Mouse (Mus musculus) hindbrain, embryonic 13.5 days (tissue): ENCODE data around the gene Cdc6. TPM values are rescaled to one million over a fixed set of nuclear protein-coding genes. Genes with fewer than 3 reads are reported as not detected.
A peak's percentile ranks its signal among the peaks of the same experiment; 100 is the strongest.

ENCODE experiments used
- ATAC-seq: fragments of 200-750 bp; cut with Nextera tagmentation; 2 replicates; pipeline ENCODE4 v1.8.0; 2017; ENCODE audit warnings: moderate TSS enrichment; ENCODE audit not compliant: low FRiP score
- H3K27ac ChIP-seq: fragments of 300-500 bp; sonication (generic); 2 replicates; pipeline ENCODE4 v1.5.1; 2015; ENCODE audit warnings: inconsistent platforms, mild to moderate bottlenecking, moderate library complexity
- H3K27me3 ChIP-seq: fragments of 300-500 bp; sonication (generic); 2 replicates; pipeline ENCODE4 v1.6.1; 2015; ENCODE audit warnings: mild to moderate bottlenecking, inconsistent platforms
- H3K36me3 ChIP-seq: fragments of 300-500 bp; sonication (generic); 2 replicates; pipeline ENCODE4 v1.6.1; 2015; ENCODE audit warnings: mild to moderate bottlenecking, inconsistent platforms
- H3K4me1 ChIP-seq: fragments of 300-500 bp; sonication (generic); replicated peaks from 2 replicates; pipeline ENCODE4 v1.6.1; 2015; ENCODE audit warnings: inconsistent platforms
- H3K4me2 ChIP-seq: fragments of 300-500 bp; sonication (generic); 2 replicates; pipeline ENCODE4 v1.6.1; 2015; ENCODE audit warnings: inconsistent platforms, mild to moderate bottlenecking, moderate library complexity
- H3K4me3 ChIP-seq: fragments of 300-500 bp; sonication (generic); 2 replicates; pipeline ENCODE4 v1.5.1; 2015; ENCODE audit warnings: mild to moderate bottlenecking, inconsistent platforms
- H3K9ac ChIP-seq: fragments of 300-500 bp; sonication (generic); 2 replicates; pipeline ENCODE4 v1.6.1; 2015; ENCODE audit warnings: mild to moderate bottlenecking, inconsistent platforms
- H3K9me3 ChIP-seq: fragments of 300-500 bp; sonication (generic); 2 replicates; pipeline ENCODE4 v1.6.1; 2016; ENCODE audit warnings: inconsistent platforms
- WGBS: fragments of 180-500 bp; shearing (Covaris S2); methylation state at CpG from one replicate; pipeline ENCODE4 v1.1.7; 2015; 5-methylcytosine and 5-hydroxymethylcytosine counted together
- polyA plus RNA-seq: library from polyadenylated mRNA; unstranded; fragments of >200 nt; fragmentation: Nextera tagmentation; extraction: Ambion mirVana; gene quantifications from 2 replicates; pipeline ENCODE4 v1.2.1, GENCODE M21; 2015

Gene Cdc6
- polyA plus RNA-seq, 1 experiment from 2014 or later = 6.0 TPM

DNA sequence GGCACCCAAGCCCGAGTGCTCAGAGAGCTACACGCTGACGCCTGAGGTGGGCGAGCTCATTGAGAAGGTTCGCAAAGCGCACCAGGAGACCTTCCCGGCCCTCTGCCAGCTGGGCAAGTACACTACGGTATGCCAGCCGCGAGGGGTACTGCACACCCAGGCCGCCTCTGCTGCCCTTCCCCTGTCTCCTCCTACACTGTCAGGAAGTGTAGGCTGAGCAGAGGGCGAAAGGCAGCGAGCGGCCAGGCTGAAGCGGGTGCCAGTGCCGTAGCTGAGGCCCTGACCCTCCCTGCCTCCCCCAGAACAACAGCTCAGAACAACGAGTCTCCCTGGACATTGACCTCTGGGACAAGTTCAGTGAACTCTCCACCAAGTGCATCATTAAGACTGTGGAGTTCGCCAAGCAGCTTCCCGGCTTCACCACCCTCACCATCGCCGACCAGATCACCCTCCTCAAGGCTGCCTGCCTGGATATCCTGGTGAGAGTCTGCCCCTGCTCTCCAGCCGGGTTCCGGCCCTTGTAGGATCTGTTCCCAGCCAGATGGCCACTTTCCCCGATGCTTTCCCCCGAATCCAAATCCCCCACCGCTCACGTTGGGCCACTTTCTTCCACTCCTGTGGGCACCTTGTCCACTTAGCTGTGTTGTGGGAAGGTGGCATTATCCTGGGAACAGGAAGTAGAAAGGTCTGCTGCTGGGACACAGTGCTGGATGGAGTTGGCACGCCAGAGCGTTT is 62.8 kb downstream of the Cdc6 start:
- 41% methylated on average over 29 of the region's 29 CpGs for WGBS
- Histone ChIP-seq H3K4me1 (peaks cover 74% of the 10 kb centered on the region), H3K9ac (peak overlapping the region; percentile 69), H3K27me3 (no peaks in the 10 kb centered on the region), H3K4me3 (no peak overlapping the region; the same call in 1 of the 2 replicates), H3K27ac (peak overlapping the region; percentile 95), H3K9me3 (no peaks in the 10 kb centered on the region), H3K36me3 (peaks cover 38% of the 10 kb centered on the region), H3K4me2 (peak overlapping the region; percentile 99)
- no peak for ATAC-seq

- ATAC-seq = no peak
- 41% methylated on average over 23 of the region's 23 CpGs for WGBS
- no peaks in the 10 kb centered on the region for H3K27me3 ChIP-seq
- H3K9me3 ChIP-seq = no peaks in the 10 kb centered on the region
- H3K4me1 ChIP-seq = peaks cover 63% of the 10 kb centered on the region
- H3K9ac ChIP-seq = peak overlapping the region; percentile 69
- peak overlapping the region; percentile 95 for H3K27ac ChIP-seq
- H3K4me3 ChIP-seq = no peak overlapping the region
- peak overlapping the region; percentile 99 for H3K4me2 ChIP-seq
- H3K36me3 ChIP-seq = peaks cover 38% of the 10 kb centered on the region
Measured at GRCm38 (mm10) chr11:98971316-98972031, 63.9 kb downstream of the Cdc6 start.

DNA sequence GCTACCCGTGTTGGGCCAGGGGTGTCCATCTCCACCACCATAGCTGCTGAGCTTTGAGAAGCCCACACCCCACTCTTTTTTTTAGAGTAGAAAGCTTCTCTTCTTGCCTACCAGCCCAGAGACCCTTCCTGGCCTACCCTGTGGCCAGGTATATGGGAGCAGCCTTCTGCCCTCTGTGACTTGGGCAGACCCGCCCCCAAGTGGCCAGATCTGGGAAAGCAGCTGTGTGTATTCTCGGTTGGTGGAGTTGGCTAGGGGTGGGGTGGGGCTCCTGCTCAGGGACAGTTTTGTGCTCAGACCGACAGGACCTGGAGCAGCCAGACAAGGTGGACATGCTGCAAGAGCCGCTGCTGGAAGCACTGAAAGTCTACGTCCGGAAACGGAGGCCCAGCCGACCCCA is 64.6 kb downstream of the Cdc6 start:
- Histone ChIP-seq H3K4me1 (peaks cover 56% of the 10 kb centered on the region), H3K4me2 (no peak overlapping the region), H3K4me3 (no peak overlapping the region), H3K9ac (no peak overlapping the region), H3K36me3 (peaks cover 38% of the 10 kb centered on the region), H3K27ac (peak overlapping the region; percentile 95; the same call in 1 of the 2 replicates), H3K9me3 (no peaks in the 10 kb centered on the region), H3K27me3 (no peaks in the 10 kb centered on the region)
- no peak for ATAC-seq
- 50% methylated on average over 9 of the region's 9 CpGs for WGBS

- Histone ChIP-seq H3K9me3 (no peaks in the 10 kb centered on the region), H3K9ac (no peak overlapping the region), H3K4me1 (peaks cover 49% of the 10 kb centered on the region), H3K4me2 (no peak overlapping the region), H3K27ac (no peak overlapping the region), H3K36me3 (peaks cover 38% of the 10 kb centered on the region), H3K4me3 (no peak overlapping the region), H3K27me3 (no peaks in the 10 kb centered on the region)
- WGBS = 85% methylated on average over 9 of the region's 9 CpGs
- ATAC-seq = no peak
Measured at GRCm38 (mm10) chr11:98972801-98973360, 65.3 kb downstream of the Cdc6 start.

Other genes starting within 250 kb of the Cdc6 start
- 0.05 TPM in 1 of 2 replicates, not detected in the other for gene Gsdma, start 243.4 kb upstream of the Cdc6 start, polyA plus RNA-seq
- gene Psmd3, start 225.2 kb upstream of the Cdc6 start, polyA plus RNA-seq = 176 and 182 TPM in 2 replicates
- gene Csf3, start 206.5 kb upstream of the Cdc6 start, polyA plus RNA-seq = not detected in 2 replicates
- 72.4 and 75.2 TPM in 2 replicates for gene Med24, start 178.4 kb upstream of the Cdc6 start, polyA plus RNA-seq
- 117 and 122 TPM in 2 replicates for gene Thra, start 167.2 kb upstream of the Cdc6 start, polyA plus RNA-seq
- gene Nr1d1, start 132.5 kb upstream of the Cdc6 start, polyA plus RNA-seq = 1.9 and 2.4 TPM in 2 replicates
- 31.5 and 33.0 TPM in 2 replicates for gene Msl1, start 112.3 kb upstream of the Cdc6 start, polyA plus RNA-seq
- gene Casc3, start 102.9 kb upstream of the Cdc6 start, polyA plus RNA-seq = 48.7 and 50.2 TPM in 2 replicates
- gene Rapgefl1, start 71.0 kb upstream of the Cdc6 start, polyA plus RNA-seq = 6.2 and 7.0 TPM in 2 replicates
- 5.0 TPM in 2 replicates for gene Wipf2, start 44.2 kb upstream of the Cdc6 start, polyA plus RNA-seq
- gene Rara, start 20.0 kb downstream of the Cdc6 start, polyA plus RNA-seq = 17.1 and 20.3 TPM in 2 replicates
- gene Gjd3, start 75.2 kb downstream of the Cdc6 start, polyA plus RNA-seq = 1.5 and 1.6 TPM in 2 replicates
- gene Top2a, start 116.4 kb downstream of the Cdc6 start, polyA plus RNA-seq = 55.7 and 62.2 TPM in 2 replicates
- gene Igfbp4, start 133.4 kb downstream of the Cdc6 start, polyA plus RNA-seq = 194 and 196 TPM in 2 replicates
- gene Tns4, start 181.5 kb downstream of the Cdc6 start, polyA plus RNA-seq = 0.17 and 0.19 TPM in 2 replicates
- gene Ccr7, start 247.3 kb downstream of the Cdc6 start, polyA plus RNA-seq = not detected in 2 replicates